Mouse (Mus musculus): ENCODE measurements around the gene Apoc2.

Apoc2 gene

DNA sequence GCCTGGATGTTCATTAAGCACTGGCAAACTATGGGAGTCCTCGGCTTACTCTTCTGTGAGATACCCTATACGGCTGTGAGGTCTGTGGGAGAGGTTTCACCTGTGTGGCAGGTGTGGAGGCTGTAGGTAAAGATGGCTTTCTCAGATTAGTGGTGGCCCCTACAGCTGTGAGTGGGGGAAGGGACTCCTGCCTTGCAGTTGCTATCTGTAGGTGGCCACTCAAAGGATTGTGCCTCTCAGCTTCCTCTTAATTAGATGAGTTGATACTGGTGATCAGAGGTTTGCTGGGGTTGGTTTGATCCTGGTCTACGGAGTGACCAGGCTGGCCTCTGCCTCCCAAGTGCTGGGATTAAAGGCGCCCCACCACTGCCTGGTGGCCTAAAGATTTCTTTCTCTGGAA, 26.7 kb upstream of the Apoc2 start:
- no peak for TF ChIP-seq GATA4 (IDR thresholded peaks at IDR 0.05; ENCODE audit: insufficient replicate concordance, low read length)

- no peak for TF ChIP-seq GATA4 (IDR thresholded peaks at IDR 0.05; ENCODE audit: insufficient replicate concordance, low read length)
Observed at GRCm38 (mm10) chr7:19702859-19703555, 25.3 kb upstream of the Apoc2 start.

- TF ChIP-seq GATA4 (IDR thresholded peaks at IDR 0.05; ENCODE audit: insufficient replicate concordance, low read length), result no peak
Observed at GRCm38 (mm10) chr7:19701069-19701761, 23.5 kb upstream of the Apoc2 start.

DNA sequence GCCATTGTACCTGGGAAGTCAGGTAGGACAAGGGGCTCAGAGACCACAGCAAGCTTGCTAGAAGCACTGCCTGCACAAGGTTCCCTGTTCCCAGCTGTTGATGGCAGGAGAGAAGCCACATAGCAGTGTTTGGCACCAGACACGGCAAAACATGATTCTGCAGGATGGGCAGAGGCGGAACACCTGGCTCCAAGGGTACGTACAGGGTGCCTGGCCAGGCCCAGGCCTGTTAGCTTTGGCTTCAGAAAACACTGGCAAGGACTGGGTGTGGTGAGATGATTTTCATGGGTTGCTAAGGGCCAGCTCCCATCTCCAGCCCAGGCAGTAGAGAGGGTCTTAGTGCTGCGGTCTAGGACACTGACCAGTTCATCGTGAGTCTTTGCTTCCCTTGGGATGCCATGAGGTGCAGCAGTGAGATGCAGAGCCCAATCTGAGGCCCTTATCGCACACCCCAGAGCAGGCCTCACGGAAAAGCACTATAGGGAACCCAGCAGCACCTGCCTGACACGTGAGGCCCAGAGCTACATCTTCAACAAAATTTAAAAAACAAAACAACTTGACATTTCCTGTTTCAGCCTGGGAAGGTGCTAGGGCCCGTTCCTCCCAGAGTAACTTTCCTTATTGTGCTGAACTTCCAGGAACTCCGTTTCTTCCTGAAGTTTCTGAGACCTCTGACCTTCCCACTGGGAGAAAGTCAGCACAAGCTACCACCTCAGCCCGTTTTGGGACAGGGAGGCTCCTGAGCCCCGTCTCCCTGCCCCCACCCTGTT, 22.7 kb upstream of the Apoc2 start:
- no peak; the same call in 1 of the 2 replicates for TF ChIP-seq GATA4 (IDR thresholded peaks at IDR 0.05; ENCODE audit: insufficient replicate concordance, low read length)

- no peak for TF ChIP-seq GATA4 (IDR thresholded peaks at IDR 0.05; ENCODE audit: insufficient replicate concordance, low read length)
Observed at GRCm38 (mm10) chr7:19699827-19700148, 22.0 kb upstream of the Apoc2 start.

- TF ChIP-seq GATA4 (IDR thresholded peaks at IDR 0.05; ENCODE audit: insufficient replicate concordance, low read length), result no peak; the same call in 1 of the 2 replicates
Observed at GRCm38 (mm10) chr7:19698907-19699826, 21.4 kb upstream of the Apoc2 start, which contains the start of gene Apoe. Apoe (minus strand) TSS chr7:19699188.

DNA sequence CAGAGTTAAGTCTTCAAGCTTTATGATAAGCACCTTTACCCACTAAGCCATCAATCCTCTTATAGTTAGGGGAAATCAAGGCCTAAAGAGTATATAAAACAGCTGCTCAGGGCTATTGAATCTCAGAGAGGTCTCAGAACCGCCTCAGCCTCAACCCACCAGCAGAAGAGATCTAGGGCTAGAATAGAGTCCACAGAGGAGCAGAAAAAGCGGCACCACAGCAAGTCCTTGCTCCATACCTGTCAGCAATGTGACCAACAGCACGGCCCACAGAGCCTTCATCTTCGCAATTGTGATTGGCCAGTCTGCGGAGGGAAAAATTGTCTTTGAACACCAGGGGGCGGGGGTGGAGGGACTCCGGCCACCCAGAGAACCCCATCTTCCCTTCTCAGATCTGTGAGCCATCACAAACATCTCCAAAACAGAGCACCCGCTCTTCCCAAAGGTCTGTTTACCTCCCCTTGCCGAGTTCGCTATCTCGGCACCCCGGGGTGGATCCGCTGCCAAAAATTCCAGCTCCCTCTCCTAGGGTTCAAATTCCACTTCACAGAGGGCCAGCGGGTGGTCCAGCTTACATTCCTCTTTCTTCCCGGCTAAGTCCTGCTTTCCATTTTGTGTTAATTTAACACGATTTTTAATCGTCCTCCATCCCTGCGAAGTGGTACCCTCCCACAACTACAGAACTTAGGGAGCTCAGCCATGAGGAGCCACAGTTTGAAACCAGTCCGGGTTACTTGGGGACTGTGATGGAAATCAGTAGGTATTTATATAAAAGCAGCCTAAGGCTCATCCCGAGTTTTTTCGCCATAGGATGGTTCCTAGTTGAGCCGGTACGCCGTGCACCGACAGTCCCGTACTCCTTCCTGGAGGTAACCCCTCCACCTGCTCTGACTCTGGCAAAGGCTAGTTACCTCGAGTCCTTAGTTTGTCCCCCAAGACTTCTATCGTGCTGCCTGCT, 20.5 kb upstream of the Apoc2 start:
- peak; percentile 28; the same call in 1 of the 2 replicates for TF ChIP-seq GATA4 (IDR thresholded peaks at IDR 0.05; ENCODE audit: insufficient replicate concordance, low read length)

DNA sequence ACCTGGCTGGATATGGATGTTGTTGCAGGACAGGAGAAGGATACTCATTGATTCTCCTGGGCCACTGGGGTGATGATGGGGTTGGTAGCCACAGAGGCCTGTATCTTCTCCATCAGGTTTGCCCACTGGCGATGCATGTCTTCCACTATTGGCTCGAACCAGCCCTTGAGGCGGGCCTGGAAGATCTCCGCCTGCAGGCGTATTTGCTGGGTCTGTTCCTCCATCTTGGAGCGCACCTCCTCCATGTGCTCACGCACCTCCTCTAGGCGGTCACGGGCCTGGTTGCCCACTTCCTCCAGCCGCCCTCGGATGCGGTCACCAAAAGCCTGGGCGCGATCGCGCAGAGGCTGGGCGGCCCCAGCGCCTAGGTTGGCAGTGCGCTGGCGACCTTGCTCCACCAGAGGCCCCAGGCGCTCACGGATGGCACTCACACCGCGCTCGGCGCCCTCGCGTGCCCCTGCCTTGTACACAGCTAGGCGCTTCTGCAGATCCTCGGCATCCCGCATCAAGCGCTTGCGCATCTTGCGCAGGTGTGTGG, 18.7 kb upstream of the Apoc2 start:
- no peak for TF ChIP-seq GATA4 (IDR thresholded peaks at IDR 0.05; ENCODE audit: insufficient replicate concordance, low read length)

DNA sequence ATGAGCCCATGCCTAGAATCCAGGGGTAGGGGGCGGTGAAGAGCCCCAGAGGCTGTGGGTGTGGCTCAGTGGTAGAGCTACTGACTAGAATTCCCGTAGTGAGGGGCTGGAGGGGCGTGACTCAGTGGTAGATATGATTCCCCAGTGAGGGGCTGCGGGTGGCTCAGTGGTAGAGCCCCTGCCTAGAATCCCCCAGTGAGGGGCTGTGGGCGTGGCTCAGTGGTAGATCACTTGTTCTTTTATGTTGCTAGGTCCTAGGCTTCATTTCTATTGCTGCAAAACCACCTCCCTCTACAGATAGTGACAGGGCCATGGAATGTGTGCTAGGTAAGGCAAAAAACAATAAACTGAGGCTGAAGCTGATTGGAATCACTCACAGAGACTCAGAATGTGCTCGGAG, 18.1 kb upstream of the Apoc2 start:
- TF ChIP-seq GATA4 (IDR thresholded peaks at IDR 0.05; ENCODE audit: insufficient replicate concordance, low read length), result no peak

DNA sequence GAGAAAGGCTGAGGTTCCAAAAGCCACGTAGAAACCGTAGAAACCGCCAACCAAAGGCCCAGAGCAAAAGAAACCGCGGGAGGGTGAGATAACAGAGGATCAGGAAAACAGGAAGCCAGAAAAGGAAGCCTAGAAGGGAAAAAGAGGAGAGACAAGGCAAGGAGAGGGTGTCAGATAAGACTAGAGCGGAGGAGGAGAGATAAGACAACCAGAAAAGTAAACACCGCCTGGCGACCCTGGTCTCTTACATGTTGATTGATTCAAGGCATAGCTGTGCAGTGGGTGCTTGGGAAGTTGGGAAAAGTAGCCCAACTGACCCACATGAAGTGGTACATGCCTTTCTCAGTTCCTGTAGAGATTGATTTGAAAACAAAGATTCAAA, 17.5 kb upstream of the Apoc2 start:
- peak; percentile 88 for TF ChIP-seq GATA4 (IDR thresholded peaks at IDR 0.05; ENCODE audit: insufficient replicate concordance, low read length)

GRCm38 (mm10) chr7:19694336-19695212, 16.8 kb upstream of the Apoc2 start:
- no peak for TF ChIP-seq GATA4 (IDR thresholded peaks at IDR 0.05; ENCODE audit: insufficient replicate concordance, low read length)

DNA sequence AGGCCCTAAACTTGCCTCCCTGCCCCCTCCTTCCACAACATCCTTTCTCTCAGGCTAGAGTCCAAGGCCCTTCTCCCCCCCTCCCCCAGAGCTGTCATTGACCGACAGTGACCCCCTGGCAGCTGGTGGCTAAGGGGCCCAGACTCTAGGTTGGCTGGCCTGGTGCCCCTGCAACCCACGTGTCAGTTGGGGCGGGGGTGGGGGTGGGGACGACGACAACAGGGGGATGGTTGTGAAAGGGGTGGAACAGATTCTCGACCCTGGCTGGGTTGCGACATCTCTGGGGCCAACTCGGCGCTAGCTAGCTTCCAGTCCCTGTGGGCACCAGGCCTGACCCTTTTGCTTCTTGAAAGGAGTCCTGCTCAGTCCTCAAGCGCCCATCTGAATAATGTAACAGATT, 15.7 kb upstream of the Apoc2 start:
- TF ChIP-seq GATA4 (IDR thresholded peaks at IDR 0.05; ENCODE audit: insufficient replicate concordance, low read length), result no peak
